ENCODE assay signal across 9 mouse cellular contexts in the genomic region with DNA sequence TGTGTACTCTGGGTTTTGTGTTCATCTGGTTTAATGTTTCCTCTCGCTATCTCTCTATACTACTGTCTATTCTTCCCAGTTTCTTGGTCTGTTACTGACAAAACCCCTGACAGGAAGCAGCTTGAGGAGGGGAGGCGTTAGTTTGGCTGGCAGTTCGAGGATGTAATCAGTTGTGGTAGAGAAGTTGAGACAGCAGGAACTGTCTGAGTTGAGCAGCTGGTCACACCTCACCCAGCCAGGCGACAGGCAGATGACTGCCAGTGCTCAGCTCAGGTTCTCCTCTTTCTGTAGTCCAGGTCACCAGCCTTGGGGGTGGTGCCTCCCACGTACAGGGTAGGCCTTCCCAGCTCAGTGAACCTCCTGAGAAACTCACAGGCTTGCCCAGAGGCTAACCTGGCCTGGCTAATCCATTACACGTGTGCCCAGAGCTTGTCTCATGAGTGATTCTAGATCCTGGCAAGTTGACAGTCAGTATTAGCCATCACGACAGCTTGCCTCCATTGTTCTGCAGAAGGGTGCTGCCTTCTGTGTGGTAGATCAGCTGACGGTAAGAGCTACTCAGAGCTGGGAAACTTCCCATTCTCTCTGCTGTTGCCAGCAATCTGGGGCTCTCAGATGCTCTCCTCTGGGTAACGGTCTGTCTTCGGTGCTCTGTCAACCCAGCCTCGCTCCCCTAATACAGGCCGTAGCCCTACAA. TPM values are rescaled to one million over a fixed set of nuclear protein-coding genes. Genes with fewer than 3 reads are reported as not detected.
A peak's percentile ranks its signal among the peaks of the same experiment; 100 is the strongest.
DNase-seq lines count a peak whose midpoint lies in the region; ATAC-seq lines count a peak whose summit lies in the region.
"Had no signal": no experiment of that assay in that cellular context is flagged by ENCODE, and none has a peak within 500 bp of the region (broad histone marks: within the 10 kb centered on the region; RNA-seq: fewer than 3 reads in every experiment).

No protein-coding gene starts in this region.

- no peaks in the 10 kb centered on the region for H3K9me3 ChIP-seq in embryonic facial prominence, embryonic 13.5 days
- H3K9me3 ChIP-seq in midbrain, embryonic 10.5 days (replicated peaks) = no peaks in the 10 kb centered on the region
- H3K9me3 ChIP-seq: embryonic facial prominence, embryonic 15.5 days had no signal

- 0 out of 2 replicates have a peak, but pooled peaks have one; percentile 33 for ATAC-seq in embryonic facial prominence, embryonic 13.5 days (ENCODE audit: insufficient number of reproducible peaks, insufficient read depth, low FRiP score, low TSS enrichment, low read depth)

- H3K4me2 ChIP-seq in embryonic facial prominence, embryonic 13.5 days = no peak overlapping the region
- H3K4me2 ChIP-seq: embryonic facial prominence, embryonic 15.5 days had no signal

- H3K4me1 ChIP-seq in embryonic facial prominence, embryonic 13.5 days = no peaks in the 10 kb centered on the region
- no peaks in the 10 kb centered on the region for H3K4me1 ChIP-seq in midbrain, embryonic 10.5 days
- H3K4me1 ChIP-seq: embryonic facial prominence, embryonic 15.5 days had no signal

- no peaks in the 10 kb centered on the region for H3K27me3 ChIP-seq in embryonic facial prominence, embryonic 13.5 days
- H3K27me3 ChIP-seq in midbrain, embryonic 10.5 days (ENCODE audit: low read depth, poor library complexity, severe bottlenecking) = no peaks in the 10 kb centered on the region
- H3K27me3 ChIP-seq: embryonic facial prominence, embryonic 15.5 days had no signal

- DNase-seq in gastrocnemius, adult 8-10 months (ENCODE audit: low spot score in 2 of 2) = peak; percentile 5 to 22
- no peak for DNase-seq in gastrocnemius, postnatal 10 days
- DNase-seq in left cerebral cortex, postnatal 25 days (ENCODE audit: low spot score in 2 of 2) = peak; percentile 39 to 65
- peak; percentile 58 for DNase-seq in telencephalon, adult 2 months (ENCODE audit: low read depth, low spot score)
- DNase-seq in midbrain, embryonic 10.5 days (ENCODE audit: low spot score) = no peak
- no peak for DNase-seq in embryo, embryonic 10.5 days (ENCODE audit: low spot score)
- DNase-seq in kidney, adult 18-20 months = no peak

- H3K4me3 ChIP-seq in embryonic facial prominence, embryonic 13.5 days = no peak overlapping the region
- H3K4me3 ChIP-seq in midbrain, embryonic 10.5 days = no peak overlapping the region
- H3K4me3 ChIP-seq: embryonic facial prominence, embryonic 15.5 days had no signal

- peaks cover 78% of the 10 kb centered on the region for H3K36me3 ChIP-seq in embryonic facial prominence, embryonic 13.5 days
- peaks cover 63% of the 10 kb centered on the region for H3K36me3 ChIP-seq in midbrain, embryonic 10.5 days

- no peak overlapping the region for H3K9ac ChIP-seq in embryonic facial prominence, embryonic 13.5 days
- H3K9ac ChIP-seq: embryonic facial prominence, embryonic 15.5 days had no signal

- 82% methylated on average over 12 of the region's 12 CpGs for WGBS in embryonic facial prominence, embryonic 13.5 days
- WGBS in midbrain, embryonic 10.5 days = 90% methylated on average over 12 of the region's 12 CpGs

- intact Hi-C loops in left cerebral cortex, postnatal 25 days (cut with DNase I) = no loop called here

- no peak overlapping the region for H3K27ac ChIP-seq in embryonic facial prominence, embryonic 13.5 days
- H3K27ac ChIP-seq in midbrain, embryonic 10.5 days (replicated peaks) = no peak overlapping the region
- H3K27ac ChIP-seq: embryonic facial prominence, embryonic 15.5 days had no signal

RNA-seq across cellular contexts. Expression of a gene that starts 47.6 kb away (rescaled TPM):
- total RNA-seq in gastrocnemius, adult 8-10 months (2022) = 1 to 10 TPM; 6.8 to 9.4 (median 7.9) TPM
- 10 to 100 TPM; 11.9 to 15.4 TPM for total RNA-seq in gastrocnemius, postnatal 10 days (2021)
- 16.4 and 16.6 TPM in 2 replicates for polyA plus RNA-seq in embryonic facial prominence, embryonic 13.5 days (2015; fragmentation: Nextera tagmentation; extraction: Ambion mirVana)
- 10 to 100 TPM; 19.3 to 24.7 TPM for total RNA-seq in left cerebral cortex, postnatal 25 days (2021)
- 9.9 and 11.1 TPM in 2 replicates for polyA plus RNA-seq in midbrain, embryonic 10.5 days (2016; fragmentation: Nextera tagmentation; extraction: Ambion mirVana)

RNA-seq across cellular contexts. Expression of a gene that starts 49.8 kb away (rescaled TPM):
- total RNA-seq in gastrocnemius, adult 8-10 months (2022) = not detected
- not detected for total RNA-seq in gastrocnemius, postnatal 10 days (2021)
- polyA plus RNA-seq in embryonic facial prominence, embryonic 13.5 days (2015; fragmentation: Nextera tagmentation; extraction: Ambion mirVana) = 0.52 and 0.96 TPM in 2 replicates
- total RNA-seq in left cerebral cortex, postnatal 25 days (2021) = 1 to 10 TPM; 1.5 to 4.3 TPM
- 0.20 and 0.23 TPM in 2 replicates for polyA plus RNA-seq in midbrain, embryonic 10.5 days (2016; fragmentation: Nextera tagmentation; extraction: Ambion mirVana)

Comparison
In these comparisons a context has a peak if more than half of its experiments do, and no peak if none do; other contexts are left out.
1. DNase-seq: peak in gastrocnemius, adult 8-10 months (2 of 2), left cerebral cortex, postnatal 25 days (2 of 2) and telencephalon, adult 2 months (single experiment); none in gastrocnemius, postnatal 10 days (single experiment), midbrain, embryonic 10.5 days (single experiment), embryo, embryonic 10.5 days (single experiment) and kidney, adult 18-20 months (single experiment).